Mouse (Mus musculus) neural tube, embryonic 14.5 days (tissue): ENCODE results near the gene Hspb9. TPM values are rescaled to one million over a fixed set of nuclear protein-coding genes. Genes with fewer than 3 reads are reported as not detected.

Source experiments
- ATAC-seq: fragments of 200-750 bp; cut with Nextera tagmentation; 2 replicates; pipeline ENCODE4 v1.8.0; 2017; ENCODE audit warnings: low read depth, mild to moderate bottlenecking, moderate TSS enrichment, moderate library complexity
- H3K27ac ChIP-seq: fragments of 300-500 bp; sonication (generic); 2 replicates; pipeline ENCODE4 v1.5.1; 2014; ENCODE audit warnings: low read depth, mild to moderate bottlenecking, control low read depth, low read length, moderate library complexity, mixed read lengths
- H3K27me3 ChIP-seq: fragments of 300-500 bp; sonication (generic); 2 replicates; pipeline ENCODE4 v1.6.1; 2014; ENCODE audit warnings: low read length; ENCODE audit not compliant: control insufficient read depth, insufficient read depth
- H3K36me3 ChIP-seq: fragments of 300-500 bp; sonication (generic); 2 replicates; pipeline ENCODE4 v1.6.1; 2014; ENCODE audit warnings: low read length, mixed read lengths; ENCODE audit not compliant: control insufficient read depth, insufficient read depth
- H3K4me1 ChIP-seq: fragments of 300-500 bp; sonication (generic); 2 replicates; pipeline ENCODE4 v1.6.1; 2014; ENCODE audit warnings: low read length; ENCODE audit not compliant: control insufficient read depth, insufficient read depth
- H3K4me2 ChIP-seq: fragments of 300-500 bp; sonication (generic); 2 replicates; pipeline ENCODE4 v1.6.1; 2014; ENCODE audit warnings: mild to moderate bottlenecking, low read depth, low read length, control low read depth
- H3K4me3 ChIP-seq: fragments of 300-500 bp; sonication (generic); 2 replicates; pipeline ENCODE4 v1.5.1; 2014; ENCODE audit warnings: low read depth, low read length, control low read depth, mixed read lengths
- H3K9ac ChIP-seq: fragments of 300-500 bp; sonication (generic); replicated peaks from 2 replicates; pipeline ENCODE4 v1.6.1; 2014; ENCODE audit warnings: low read depth, mild to moderate bottlenecking, control low read depth, low read length, mixed read lengths
- H3K9me3 ChIP-seq: fragments of 300-500 bp; sonication (generic); 2 replicates; pipeline ENCODE4 v1.6.1; 2016; ENCODE audit warnings: low read length; ENCODE audit not compliant: control insufficient read depth
- WGBS: fragments of 180-500 bp; shearing (Covaris S2); extraction: QIAGEN DNeasy Blood & Tissue Kit; methylation state at CpG from one replicate; pipeline ENCODE4 v1.1.7; 2014; 5-methylcytosine and 5-hydroxymethylcytosine counted together
- polyA plus RNA-seq: library from polyadenylated mRNA; unstranded; fragments of >200 nt; fragmentation: Nextera tagmentation; extraction: Ambion mirVana; gene quantifications from 2 replicates; pipeline ENCODE4 v1.2.1, GENCODE M21; 2014

Gene Hspb9
- polyA plus RNA-seq, 1 experiment from 2014 or later, result not detected

DNA sequence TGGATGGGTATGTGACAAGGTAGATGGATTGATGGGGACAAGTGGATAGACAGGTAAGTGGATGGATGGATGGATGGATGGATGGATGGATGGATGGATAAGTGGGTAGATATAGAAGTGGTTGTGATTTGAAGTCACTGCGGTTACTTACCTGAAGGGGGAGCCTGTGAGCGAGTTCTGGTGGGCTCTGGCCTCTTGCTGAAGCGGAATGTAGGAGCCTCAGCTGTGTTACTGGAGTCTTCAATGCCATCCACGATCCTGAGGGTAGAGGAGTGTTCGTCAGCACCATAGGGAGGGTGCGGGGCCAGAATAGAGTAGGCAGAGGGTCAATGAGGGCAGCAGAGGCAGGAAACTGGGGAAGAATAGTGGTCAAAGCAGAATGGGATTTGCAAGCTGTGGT is 31.4 kb downstream of the Hspb9 start:
- Histone ChIP-seq H3K9ac (no peak overlapping the region), H3K36me3 (0 out of 2 replicates have a peak, but pooled peaks cover 10% of the 10 kb centered on the region)

DNA sequence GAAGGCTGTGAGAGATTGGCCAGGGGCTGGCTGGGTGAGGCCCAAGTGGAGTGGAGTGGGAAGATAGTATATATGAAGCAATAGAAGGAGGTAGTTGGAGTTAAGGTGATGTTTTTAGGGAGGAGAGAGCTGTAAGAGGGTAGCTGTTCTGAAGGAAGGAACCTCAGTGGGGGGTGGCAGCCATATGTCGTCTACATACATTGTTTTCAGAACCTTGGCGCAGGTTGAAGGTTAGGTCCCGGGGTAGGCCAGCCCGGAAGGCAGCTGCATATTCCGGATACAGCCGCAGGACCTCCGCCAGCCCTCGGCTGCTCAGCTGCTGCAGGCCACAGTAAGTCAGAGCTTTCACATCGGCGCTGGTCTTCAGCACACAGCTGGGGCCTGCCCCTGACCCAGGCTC is 32.9 kb downstream of the Hspb9 start:
- no peaks in the 10 kb centered on the region for H3K4me1 ChIP-seq
- no peaks in the 10 kb centered on the region for H3K27me3 ChIP-seq
- 87% methylated on average over 10 of the region's 10 CpGs for WGBS
- no peak overlapping the region for H3K4me2 ChIP-seq
- H3K36me3 ChIP-seq, result 0 out of 2 replicates have a peak, but pooled peaks cover 6% of the 10 kb centered on the region
- H3K9ac ChIP-seq, result no peak overlapping the region
- H3K27ac ChIP-seq, result no peak overlapping the region
- H3K4me3 ChIP-seq, result no peak overlapping the region
- no peak for ATAC-seq
- H3K9me3 ChIP-seq, result no peaks in the 10 kb centered on the region

More for the DNA sequence above, 31.4 kb downstream of the Hspb9 start:
- Histone ChIP-seq H3K4me2 (no peak overlapping the region), H3K4me3 (no peak overlapping the region), H3K9me3 (no peaks in the 10 kb centered on the region), H3K4me1 (no peaks in the 10 kb centered on the region), H3K27ac (no peak overlapping the region), H3K27me3 (no peaks in the 10 kb centered on the region)
- 13% methylated on average over 6 of the region's 6 CpGs for WGBS
- peak; percentile 72 for ATAC-seq

DNA sequence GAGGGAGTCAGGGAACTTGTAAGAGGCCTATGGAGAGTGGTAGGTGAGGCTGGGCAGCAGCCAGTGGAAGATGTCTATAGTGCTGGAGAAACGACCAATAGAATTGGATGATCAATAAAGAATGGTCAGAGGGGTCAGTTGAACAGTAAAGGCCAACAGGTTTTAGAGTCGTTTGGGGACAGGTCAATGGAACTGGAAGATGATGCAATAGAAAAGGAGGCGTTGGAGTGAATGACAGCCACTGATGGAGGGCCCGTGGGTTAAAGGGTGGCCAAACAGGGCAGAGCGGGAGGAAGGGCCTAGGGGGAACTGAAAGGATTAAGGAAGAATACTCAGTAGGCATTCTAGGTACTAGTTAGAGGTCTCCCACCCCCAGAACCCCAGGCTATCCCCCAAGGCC is 33.5 kb downstream of the Hspb9 start:
- no peak for ATAC-seq
- no peak overlapping the region for H3K9ac ChIP-seq
- WGBS, result 68% methylated on average over 5 of the region's 5 CpGs
- no peak overlapping the region for H3K4me3 ChIP-seq
- H3K36me3 ChIP-seq, result 0 out of 2 replicates have a peak, but pooled peaks cover 3% of the 10 kb centered on the region
- no peak overlapping the region for H3K27ac ChIP-seq
- H3K9me3 ChIP-seq, result no peaks in the 10 kb centered on the region
- H3K4me1 ChIP-seq, result no peaks in the 10 kb centered on the region
- no peaks in the 10 kb centered on the region for H3K27me3 ChIP-seq
- no peak overlapping the region for H3K4me2 ChIP-seq

DNA sequence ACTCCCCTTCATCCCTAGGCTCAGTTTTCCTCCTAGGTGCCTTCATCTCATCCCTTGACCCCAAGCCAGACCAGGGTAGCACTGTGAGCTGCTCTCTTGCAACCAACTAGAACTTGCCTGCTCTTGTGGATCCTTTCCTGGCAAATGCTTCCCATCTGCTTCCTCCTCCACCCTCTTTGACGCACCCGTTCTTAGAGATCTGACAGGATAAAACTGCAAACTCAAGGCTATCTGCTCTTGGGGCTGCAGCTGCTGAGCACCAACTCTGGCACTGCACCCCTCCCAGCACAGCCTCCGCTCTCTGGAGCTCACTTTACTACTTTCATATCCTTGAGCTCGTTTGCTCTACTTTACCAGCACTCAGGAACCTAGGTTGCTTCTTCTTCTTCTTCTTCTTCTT is 35.0 kb downstream of the Hspb9 start:
- 0 out of 2 replicates have a peak, but pooled peaks cover 3% of the 10 kb centered on the region for H3K36me3 ChIP-seq
- WGBS, result 83% methylated on average over 4 of the region's 4 CpGs
- H3K9me3 ChIP-seq, result no peaks in the 10 kb centered on the region

DNA sequence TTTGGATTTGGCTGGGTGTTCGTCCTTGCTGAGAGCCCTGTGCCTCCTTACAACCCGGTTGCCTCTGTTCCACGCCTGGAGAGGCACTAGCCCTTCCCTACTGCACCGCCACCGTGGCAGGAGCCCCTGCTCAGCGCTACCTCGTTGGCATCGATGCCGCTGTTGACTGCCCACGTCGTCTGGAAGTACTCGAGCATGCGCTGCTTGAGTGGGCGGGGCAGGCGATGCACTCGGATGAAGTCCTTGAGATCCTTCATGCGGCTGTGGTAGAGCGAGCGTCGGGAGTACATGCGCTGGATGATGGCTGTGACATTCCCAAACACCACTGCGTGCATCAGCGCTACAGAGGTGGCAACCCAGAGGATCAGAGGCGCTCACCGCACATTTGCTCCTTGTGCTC is 35.8 kb downstream of the Hspb9 start:
- H3K4me3 ChIP-seq, result no peak overlapping the region
- 53% methylated on average over 25 of the region's 25 CpGs for WGBS

More for the DNA sequence above, 35.0 kb downstream of the Hspb9 start:
- H3K4me1 ChIP-seq, result no peaks in the 10 kb centered on the region
- ATAC-seq, result no peak
- H3K4me3 ChIP-seq, result no peak overlapping the region
- no peak overlapping the region for H3K4me2 ChIP-seq
- no peak overlapping the region for H3K27ac ChIP-seq
- H3K9ac ChIP-seq, result no peak overlapping the region
- no peaks in the 10 kb centered on the region for H3K27me3 ChIP-seq

DNA sequence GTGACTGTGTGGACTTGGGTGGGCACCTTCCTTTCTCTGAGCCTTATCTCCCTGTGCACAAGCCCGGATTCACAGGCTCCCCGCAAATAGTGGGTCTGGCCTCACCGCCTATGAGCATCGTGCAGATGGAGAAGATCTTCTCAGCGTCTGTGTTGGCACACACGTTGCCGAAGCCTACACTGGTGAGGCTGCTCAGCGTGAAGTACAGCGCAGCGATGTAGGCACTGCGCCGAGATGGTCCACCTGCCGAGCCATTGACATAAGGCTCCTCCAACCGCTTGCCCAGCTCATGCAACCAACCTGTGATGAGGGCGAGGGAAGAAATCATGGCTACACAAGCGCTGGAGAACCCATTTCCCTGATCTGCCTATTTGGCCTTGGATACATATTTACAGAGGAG is 36.5 kb downstream of the Hspb9 start:
- Histone ChIP-seq H3K4me2 (no peak overlapping the region), H3K4me3 (no peak overlapping the region), H3K27me3 (no peaks in the 10 kb centered on the region), H3K9ac (no peak overlapping the region), H3K36me3 (0 out of 2 replicates have a peak, but pooled peaks cover 3% of the 10 kb centered on the region), H3K27ac (no peak overlapping the region), H3K9me3 (no peaks in the 10 kb centered on the region), H3K4me1 (no peaks in the 10 kb centered on the region)
- WGBS, result 89% methylated on average over 16 of the region's 16 CpGs
- ATAC-seq, result no peak

More for the DNA sequence above, 35.8 kb downstream of the Hspb9 start:
- Histone ChIP-seq H3K9me3 (no peaks in the 10 kb centered on the region), H3K27ac (no peak overlapping the region), H3K9ac (no peak overlapping the region), H3K27me3 (no peaks in the 10 kb centered on the region), H3K36me3 (0 out of 2 replicates have a peak, but pooled peaks cover 3% of the 10 kb centered on the region), H3K4me1 (no peaks in the 10 kb centered on the region), H3K4me2 (no peak overlapping the region)
- ATAC-seq, result no peak

DNA sequence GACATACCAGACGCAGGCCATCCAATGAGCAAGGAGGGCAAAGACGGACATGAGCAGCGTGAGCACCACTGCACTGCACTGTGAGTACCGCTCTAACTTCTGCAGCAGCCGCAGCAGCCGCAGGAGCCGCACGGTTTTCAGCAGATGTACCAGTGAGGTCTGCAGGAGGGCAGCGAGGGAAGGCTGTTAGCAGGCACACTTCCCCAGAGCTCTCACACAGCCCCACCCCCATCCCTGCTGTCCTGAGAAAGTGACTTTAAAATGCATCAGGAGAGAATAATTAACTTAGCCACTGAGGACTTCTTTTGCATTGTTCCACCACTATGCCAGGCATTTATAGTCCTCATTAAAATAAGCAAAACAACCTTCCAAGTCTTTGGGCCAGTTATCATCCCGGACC is 38.6 kb downstream of the Hspb9 start:
- H3K27me3 ChIP-seq, result no peaks in the 10 kb centered on the region
- no peak overlapping the region for H3K27ac ChIP-seq
- H3K4me2 ChIP-seq, result no peak overlapping the region
- no peaks in the 10 kb centered on the region for H3K9me3 ChIP-seq
- no peak overlapping the region for H3K4me3 ChIP-seq
- H3K36me3 ChIP-seq, result 0 out of 2 replicates have a peak, but pooled peaks cover 3% of the 10 kb centered on the region
- 17% methylated on average over 10 of the region's 10 CpGs for WGBS
- H3K4me1 ChIP-seq, result no peaks in the 10 kb centered on the region
- no peak overlapping the region for H3K9ac ChIP-seq
- no peak for ATAC-seq

DNA sequence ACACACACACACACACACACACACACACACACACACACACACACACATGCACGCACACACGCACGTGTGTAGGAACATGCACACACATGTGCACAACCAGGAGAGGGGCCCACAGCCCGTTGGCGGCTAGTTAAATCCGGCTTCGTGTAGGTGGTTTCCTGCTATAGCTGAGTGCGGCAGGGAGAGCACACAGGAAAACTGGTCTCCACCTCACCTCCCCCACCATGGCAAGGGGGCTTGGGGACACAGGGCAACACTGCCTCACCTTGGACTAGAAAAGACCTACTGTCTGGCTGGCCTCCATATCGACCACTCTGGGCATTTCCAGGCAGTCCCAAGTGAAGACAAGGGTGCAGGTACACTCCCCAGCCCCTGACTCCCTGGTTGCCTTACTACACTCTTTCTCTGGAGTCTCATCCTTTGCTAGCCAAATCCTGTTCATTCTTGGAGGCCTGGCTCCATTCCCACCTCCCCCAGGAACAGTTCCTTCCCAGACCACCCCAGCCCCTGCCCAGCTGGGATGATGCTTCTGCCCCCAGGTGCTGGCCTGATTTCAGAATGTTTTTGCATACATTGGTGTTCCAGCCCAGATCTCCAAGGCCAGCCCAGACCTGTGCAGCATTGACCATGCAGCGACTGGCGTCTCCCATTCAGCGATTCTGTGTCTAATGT is 40.5 kb downstream of the Hspb9 start:
- Histone ChIP-seq H3K4me1 (no peaks in the 10 kb centered on the region), H3K27me3 (peaks cover 3% of the 10 kb centered on the region; the same call in 1 of the 2 replicates), H3K9me3 (no peaks in the 10 kb centered on the region), H3K4me2 (no peak overlapping the region), H3K27ac (no peak overlapping the region), H3K4me3 (no peak overlapping the region), H3K36me3 (0 out of 2 replicates have a peak, but pooled peaks cover 3% of the 10 kb centered on the region), H3K9ac (no peak overlapping the region)
- 85% methylated on average over 11 of the region's 12 CpGs for WGBS
- no peak for ATAC-seq

DNA sequence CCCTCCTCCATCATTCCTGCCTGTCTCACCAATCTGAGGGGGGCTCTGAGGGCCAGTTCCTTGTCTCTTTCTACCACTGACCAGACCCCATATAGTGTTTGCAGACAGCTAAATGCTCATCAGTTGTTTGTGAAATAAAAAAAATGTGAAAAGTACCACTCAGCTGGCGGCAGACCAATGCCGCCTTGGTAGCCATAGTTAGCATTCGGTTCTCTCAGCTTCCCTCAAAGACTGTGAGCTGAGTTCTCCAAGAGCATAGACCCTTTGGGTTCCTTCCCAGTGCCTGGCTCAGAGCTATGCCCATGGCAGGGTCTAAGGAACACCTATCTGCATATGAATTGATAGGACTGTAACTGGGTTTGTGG is 41.0 kb downstream of the Hspb9 start:
- H3K9me3 ChIP-seq, result no peaks in the 10 kb centered on the region
- H3K9ac ChIP-seq, result no peak overlapping the region
- ATAC-seq, result no peak
- H3K27ac ChIP-seq, result no peak overlapping the region
- 91% methylated on average over 3 of the region's 3 CpGs for WGBS
- H3K4me1 ChIP-seq, result no peaks in the 10 kb centered on the region
- peaks cover 8% of the 10 kb centered on the region; the same call in 1 of the 2 replicates for H3K27me3 ChIP-seq
- no peak overlapping the region for H3K4me2 ChIP-seq
- no peak overlapping the region for H3K4me3 ChIP-seq
- H3K36me3 ChIP-seq, result 0 out of 2 replicates have a peak, but pooled peaks cover 3% of the 10 kb centered on the region
